Mouse (Mus musculus) olfactory bulb, adult 2 months (tissue): Measurements from ENCODE around the gene Tecpr2.

ENCODE experiments used
- CTCF ChIP-seq: fragments of 200-500 bp; IDR thresholded peaks from 2 replicates; pipeline ENCODE4 v1.5.1; 2012; ENCODE audit warnings: low read depth, mild to moderate bottlenecking, low read length, moderate library complexity; ENCODE audit not compliant: insufficient read depth
- POLR2A ChIP-seq: fragments of 200-500 bp; IDR thresholded peaks from 2 replicates; pipeline ENCODE4 v1.6.1; 2012; ENCODE audit warnings: mild to moderate bottlenecking, low read depth, low read length, moderate library complexity; ENCODE audit not compliant: insufficient read depth

DNA sequence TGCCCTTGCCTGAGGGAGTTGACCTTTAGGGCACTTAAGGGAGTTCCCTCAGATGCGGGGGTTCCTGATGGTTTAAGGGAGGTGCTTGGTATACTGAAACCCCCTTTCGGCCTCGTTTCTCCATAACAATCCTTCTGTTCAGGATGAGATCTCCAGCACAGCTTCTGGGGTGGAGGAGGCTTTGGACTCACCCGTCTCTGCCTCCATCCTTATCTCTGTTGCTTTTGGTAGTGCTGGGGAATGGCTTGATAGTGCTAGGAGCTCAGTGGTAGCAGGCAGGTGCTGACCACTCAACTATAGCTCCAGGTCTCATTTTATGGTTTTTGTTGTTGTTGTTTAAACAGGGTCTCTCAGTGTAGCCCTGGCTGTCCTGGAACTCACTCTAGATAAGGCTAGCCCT is 77.0 kb downstream of the Tecpr2 start:
- TF ChIP-seq CTCF: no peak
- no peak for TF ChIP-seq POLR2A
